Mouse (Mus musculus) testis, adult 2 months (tissue): ENCODE measurements around the gene Gm10300.

ENCODE experiments used
- CTCF ChIP-seq: fragments of 200-500 bp; IDR thresholded peaks from 2 replicates; pipeline ENCODE4 v1.5.1; 2012; ENCODE audit warnings: low read depth, mild to moderate bottlenecking, inconsistent platforms, low read length, moderate library complexity; ENCODE audit not compliant: control insufficient read depth, insufficient read depth, insufficient replicate concordance
- POLR2A ChIP-seq: fragments of 200-500 bp; IDR thresholded peaks from 2 replicates; pipeline ENCODE4 v1.6.1; 2012; ENCODE audit warnings: low read depth, mild to moderate bottlenecking, inconsistent platforms, low read length, moderate library complexity; ENCODE audit not compliant: control insufficient read depth

DNA sequence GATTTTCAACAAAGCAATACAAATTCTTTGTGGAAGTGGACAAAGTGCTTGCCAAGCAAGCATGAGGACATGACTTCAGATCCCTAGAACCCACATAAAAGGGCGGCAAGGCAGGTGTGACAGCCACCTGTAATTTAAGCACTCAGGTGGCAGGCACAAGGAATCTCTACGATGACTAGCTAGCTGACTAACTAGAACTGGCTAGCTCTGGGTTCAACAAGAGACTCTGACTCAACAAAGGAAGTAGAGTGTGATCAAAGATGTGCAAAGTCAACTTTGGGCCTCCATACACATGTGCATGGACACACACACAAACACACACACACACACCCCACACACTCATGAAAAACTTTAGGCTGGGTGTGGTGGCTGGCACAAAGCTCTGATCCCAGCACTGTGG, 35.0 kb upstream of the Gm10300 start:
- TF ChIP-seq POLR2A (no peak), CTCF (no peak)
